Mouse (Mus musculus) lung, adult 10 weeks (tissue): ENCODE data around the gene Gm3072. TPM values are rescaled to one million over a fixed set of nuclear protein-coding genes. Genes with fewer than 3 reads are reported as not detected.

Source experiments
- polyA plus RNA-seq: library from polyadenylated mRNA; stranded (reverse); fragments of 350-450 nt; fragmentation: Illumina TruSeq; extraction: RNeasy Lipid Tissue Mini Kit (QIAGEN cat#74804); gene quantifications from one replicate; pipeline ENCODE4 v1.2.3, GENCODE M21; 2014; ENCODE audit warnings: low read depth, low replicate concordance; ENCODE audit not compliant: insufficient read depth

Gene Gm3072
- polyA plus RNA-seq, result not detected

DNA sequence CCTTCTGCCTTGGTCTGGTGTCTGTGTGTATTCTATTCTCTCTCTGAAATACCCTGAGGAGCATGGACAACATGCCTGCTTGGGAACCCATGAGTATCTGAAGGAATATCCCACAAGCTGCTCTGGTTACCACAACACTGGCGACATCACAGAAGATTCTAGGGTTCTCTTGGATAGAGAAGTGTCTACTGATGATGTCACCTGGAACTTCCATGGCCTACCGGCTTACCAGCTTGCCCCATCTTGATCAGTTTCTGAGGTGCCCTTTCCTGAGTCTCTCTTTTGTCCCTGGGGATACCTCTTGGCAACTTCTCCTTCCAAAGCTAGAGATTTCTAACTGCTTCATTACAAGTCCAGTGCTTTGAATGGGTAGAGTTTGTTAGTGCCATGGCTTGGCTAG is at the start of gene Gm3072:
Gene Gm3072, minus strand, starts transcription at position 101 of the 400 bp plus-strand sequence.

DNA sequence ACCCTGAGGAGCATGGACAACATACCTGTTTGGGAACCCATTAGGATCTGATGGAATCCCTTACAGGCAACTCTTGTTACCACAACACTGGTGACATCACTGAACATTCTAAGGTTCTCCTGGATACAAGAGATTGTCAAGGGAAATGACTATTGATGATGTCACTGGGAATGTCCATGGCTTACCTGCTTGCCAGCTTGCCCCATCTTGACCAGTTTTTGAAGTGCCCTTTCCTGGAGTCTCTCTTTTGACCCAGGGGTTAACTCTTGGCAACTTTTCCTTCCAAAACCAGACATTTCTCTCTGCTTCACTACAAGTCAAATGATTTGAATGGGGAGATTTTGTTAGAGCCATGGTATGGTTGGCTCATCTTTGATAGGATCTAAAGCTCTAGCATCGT is 22.0 kb upstream of the Gm3072 start, which contains the start of gene Gm3676:
Gene Gm3676, minus strand, starts transcription at position 101 of the 400 bp plus-strand sequence.

DNA sequence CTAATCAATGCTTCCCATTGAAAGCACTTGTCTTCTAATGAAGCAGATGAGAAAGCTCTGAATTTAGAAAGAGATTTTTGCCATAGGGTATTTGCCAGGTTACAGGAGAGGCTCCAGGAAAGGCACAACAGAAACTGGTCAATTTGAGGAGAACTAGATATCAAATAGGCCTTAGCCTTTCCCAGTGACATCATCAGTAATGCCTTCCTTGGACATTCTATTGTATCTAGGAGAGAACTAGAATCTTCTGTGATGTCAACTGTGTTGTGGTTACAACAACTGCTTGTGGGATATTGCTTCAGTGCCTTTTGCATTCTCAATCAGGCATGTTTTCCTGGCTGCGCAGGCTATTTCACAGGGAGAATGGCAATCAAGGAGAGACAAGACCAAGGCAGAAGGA is 51.5 kb downstream of the Gm3072 start, which contains the start of gene 1700049E17Rik2:
Gene 1700049E17Rik2, plus strand, starts transcription at position 301 of the 400 bp plus-strand sequence.

Other genes starting within 250 kb of the Gm3072 start
- not detected for gene Gm7945, start 238.2 kb downstream of the Gm3072 start, polyA plus RNA-seq
- gene Gm6482, start 216.3 kb downstream of the Gm3072 start, polyA plus RNA-seq, result not detected
- gene Gm7954, start 171.1 kb downstream of the Gm3072 start, polyA plus RNA-seq, result not detected
- not detected for gene Gm3486, start 135.1 kb downstream of the Gm3072 start, polyA plus RNA-seq
- gene Gm7970, start 69.0 kb downstream of the Gm3072 start, polyA plus RNA-seq, result not detected
- gene 1700049E17Rik2, start 51.4 kb downstream of the Gm3072 start, polyA plus RNA-seq, result not detected
- not detected for gene Gm3676, start 21.9 kb upstream of the Gm3072 start, polyA plus RNA-seq
- not detected for gene Gm8068, start 77.3 kb upstream of the Gm3072 start, polyA plus RNA-seq
- not detected for gene Gm7929, start 126.0 kb upstream of the Gm3072 start, polyA plus RNA-seq
- gene Gm47189, start 147.8 kb upstream of the Gm3072 start, polyA plus RNA-seq, result not detected